Mouse (Mus musculus) ES-Bruce4 (cell line): ENCODE data around the gene Mapk1. TPM values are rescaled to one million over a fixed set of nuclear protein-coding genes. Genes with fewer than 3 reads are reported as not detected.

Experiments used
- H3K27ac ChIP-seq: 2 replicates; pipeline ENCODE4 v1.5.1; 2012; ENCODE audit warnings: low read length, inconsistent platforms; ENCODE audit not compliant: insufficient read depth
- H3K27me3 ChIP-seq: 2 replicates; pipeline ENCODE4 v1.6.1; 2012; ENCODE audit warnings: mild to moderate bottlenecking, low read length, inconsistent platforms; ENCODE audit not compliant: control insufficient read depth, poor library complexity, insufficient read depth, severe bottlenecking
- H3K36me3 ChIP-seq: 2 replicates; pipeline ENCODE4 v1.6.1; 2012; ENCODE audit warnings: inconsistent platforms, mild to moderate bottlenecking, low read length, moderate library complexity; ENCODE audit not compliant: control insufficient read depth, poor library complexity, insufficient read depth, severe bottlenecking
- H3K4me1 ChIP-seq: one replicate; pipeline ENCODE4 v1.8.1; 2011; ENCODE audit warnings: low read length; ENCODE audit not compliant: control insufficient read depth, insufficient read depth
- H3K4me3 ChIP-seq: 2 replicates; pipeline ENCODE4 v1.5.1; 2011; ENCODE audit warnings: low read depth, mild to moderate bottlenecking, low read length
- H3K9ac ChIP-seq: 2 replicates; pipeline ENCODE4 v1.6.1; 2012; ENCODE audit warnings: low read depth, mild to moderate bottlenecking, inconsistent platforms; ENCODE audit not compliant: poor library complexity, severe bottlenecking
- H3K9me3 ChIP-seq: replicated peaks from 2 replicates; pipeline ENCODE4 v1.6.1; 2012; ENCODE audit warnings: mild to moderate bottlenecking, low read length, inconsistent platforms; ENCODE audit not compliant: control insufficient read depth, poor library complexity, insufficient read depth, severe bottlenecking
- CTCF ChIP-seq: IDR thresholded peaks from one replicate; pipeline ENCODE4 v1.8.1; 2011; ENCODE audit warnings: low read depth, low read length
- EP300 ChIP-seq: IDR thresholded peaks from 2 replicates; pipeline ENCODE4 v1.6.1; 2011; ENCODE audit warnings: low read depth, low read length; ENCODE audit not compliant: insufficient read depth
- POLR2A ChIP-seq: IDR thresholded peaks from one replicate; pipeline ENCODE4 v1.8.1; 2011; ENCODE audit warnings: low read length; ENCODE audit not compliant: insufficient read depth
- polyA plus RNA-seq: library from polyadenylated mRNA; stranded (reverse); fragments of >200 nt; gene quantifications from 2 replicates; pipeline ENCODE4 v1.2.4, GENCODE M21; 2011; ENCODE audit warnings: low read depth; ENCODE audit not compliant: missing spikeins, insufficient read depth, insufficient read length

The Mapk1 gene
- polyA plus RNA-seq, 1 experiment = 351 TPM

GRCm38 (mm10) chr16:17024469-17025148, 41.4 kb downstream of the Mapk1 start:
- H3K9me3 ChIP-seq = no peaks in the 10 kb centered on the region

DNA sequence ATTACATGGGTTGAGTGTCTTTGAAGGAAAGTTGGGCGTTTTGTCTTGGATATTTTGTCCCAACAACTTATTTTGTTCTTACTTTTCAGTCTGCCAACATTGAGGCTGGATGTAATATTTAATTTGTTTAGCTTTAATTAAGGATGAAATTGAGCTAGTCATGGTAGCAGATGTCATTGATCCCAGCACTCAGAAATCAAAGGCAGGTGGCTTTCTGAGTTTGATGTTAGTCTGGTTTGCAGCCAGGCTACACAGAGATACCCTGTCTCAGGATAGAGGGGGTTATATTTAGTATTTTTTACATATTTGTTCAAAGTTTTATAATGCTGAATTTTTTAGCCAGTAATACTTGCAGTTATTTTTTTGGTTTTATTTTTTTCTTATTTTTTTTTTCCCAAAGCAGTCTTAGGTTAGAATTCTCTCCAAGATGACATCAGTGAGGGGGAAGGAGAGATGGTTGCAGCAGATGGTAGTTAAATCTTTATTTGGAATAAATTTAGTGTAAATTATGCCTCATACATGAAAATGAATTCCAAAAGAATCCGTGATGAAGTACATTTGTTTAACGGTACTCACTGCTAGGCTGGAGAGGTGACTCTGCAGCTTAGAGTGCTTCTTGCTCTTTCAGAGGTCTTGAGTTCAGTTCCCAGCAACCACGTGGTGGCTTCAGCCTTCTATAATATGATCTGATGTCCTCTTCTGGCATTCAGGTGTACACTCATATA, 47.0 kb downstream of the Mapk1 start:
- Histone ChIP-seq H3K9me3 (no peaks in the 10 kb centered on the region), H3K4me3 (no peak overlapping the region), H3K4me1 (no peaks in the 10 kb centered on the region), H3K27ac (no peak overlapping the region), H3K9ac (no peak overlapping the region), H3K36me3 (peaks cover 66% of the 10 kb centered on the region), H3K27me3 (no peaks in the 10 kb centered on the region)
- TF ChIP-seq CTCF (no peak), EP300 (no peak), POLR2A (no peak)

More at GRCm38 (mm10) chr16:17024469-17025148, 41.4 kb downstream of the Mapk1 start:
- peaks cover 82% of the 10 kb centered on the region for H3K36me3 ChIP-seq
- TF ChIP-seq POLR2A = no peak
- TF ChIP-seq CTCF = no peak
- TF ChIP-seq EP300 = no peak
- H3K4me3 ChIP-seq = no peak overlapping the region
- no peak overlapping the region for H3K9ac ChIP-seq
- H3K4me1 ChIP-seq = no peaks in the 10 kb centered on the region
- no peak overlapping the region for H3K27ac ChIP-seq
- H3K27me3 ChIP-seq = no peaks in the 10 kb centered on the region

DNA sequence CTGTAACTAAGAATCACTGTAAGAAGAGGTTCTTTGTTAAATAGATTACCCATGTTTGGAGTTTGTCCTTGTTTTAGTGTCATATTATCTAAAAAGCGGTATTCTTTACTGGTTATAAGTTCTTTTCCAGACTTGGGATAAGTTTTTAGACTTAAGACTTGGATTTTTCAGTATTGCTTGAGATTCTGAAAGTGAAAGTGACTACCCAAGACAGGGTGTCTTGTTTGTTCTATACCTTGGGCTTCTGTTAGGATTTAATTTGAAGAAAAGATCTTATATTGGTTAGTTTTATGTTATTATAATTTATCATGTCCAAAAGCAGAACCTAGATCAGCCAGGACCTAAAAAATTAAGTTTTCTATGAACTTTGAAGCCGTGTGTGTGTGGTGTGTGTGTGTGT, 50.6 kb downstream of the Mapk1 start:
- Histone ChIP-seq H3K9me3 (no peaks in the 10 kb centered on the region), H3K36me3 (peaks cover 70% of the 10 kb centered on the region), H3K4me3 (no peak overlapping the region), H3K27ac (no peak overlapping the region), H3K4me1 (no peaks in the 10 kb centered on the region), H3K27me3 (no peaks in the 10 kb centered on the region), H3K9ac (no peak overlapping the region)
- TF ChIP-seq CTCF (no peak), POLR2A (no peak), EP300 (no peak)

GRCm38 (mm10) chr16:17040716-17041115, 57.5 kb downstream of the Mapk1 start:
- Histone ChIP-seq H3K27ac (no peak overlapping the region), H3K9me3 (no peaks in the 10 kb centered on the region), H3K27me3 (no peaks in the 10 kb centered on the region), H3K4me3 (no peak overlapping the region), H3K9ac (no peak overlapping the region), H3K4me1 (no peaks in the 10 kb centered on the region), H3K36me3 (peaks cover 82% of the 10 kb centered on the region)
- TF ChIP-seq CTCF = no peak
- TF ChIP-seq POLR2A = no peak
- no peak for TF ChIP-seq EP300

- H3K36me3 ChIP-seq = peaks cover 79% of the 10 kb centered on the region
- H3K9me3 ChIP-seq = no peaks in the 10 kb centered on the region
- no peak overlapping the region for H3K4me3 ChIP-seq
- H3K27me3 ChIP-seq = no peaks in the 10 kb centered on the region
- H3K9ac ChIP-seq = no peak overlapping the region
- no peak overlapping the region for H3K27ac ChIP-seq
- no peaks in the 10 kb centered on the region for H3K4me1 ChIP-seq
- TF ChIP-seq EP300 (no peak), POLR2A (no peak), CTCF (no peak)
Measured at GRCm38 (mm10) chr16:17041417-17041816, 58.2 kb downstream of the Mapk1 start.

GRCm38 (mm10) chr16:17044320-17044719, 61.1 kb downstream of the Mapk1 start:
- Histone ChIP-seq H3K4me3 (no peak overlapping the region), H3K4me1 (no peaks in the 10 kb centered on the region), H3K27ac (no peak overlapping the region), H3K9me3 (no peaks in the 10 kb centered on the region), H3K36me3 (peaks cover 67% of the 10 kb centered on the region), H3K9ac (no peak overlapping the region), H3K27me3 (no peaks in the 10 kb centered on the region)
- no peak for TF ChIP-seq EP300
- TF ChIP-seq POLR2A = no peak
- TF ChIP-seq CTCF = no peak
